Mouse (Mus musculus) ES-E14 (cell line): ENCODE data around the gene Vmn2r96. TPM values are rescaled to one million over a fixed set of nuclear protein-coding genes. Genes with fewer than 3 reads are reported as not detected.

Source experiments
- DNase-seq: peaks from one replicate; pipeline ENCODE4 v3.0.0-alpha.2; 2013; ENCODE audit warnings: low read depth, low spot score
- H3K27ac ChIP-seq: 2 replicates; pipeline ENCODE4 v1.5.1; 2012; ENCODE audit warnings: low read depth, mild to moderate bottlenecking, low read length, moderate library complexity, mixed read lengths; ENCODE audit not compliant: poor library complexity, insufficient read depth, severe bottlenecking
- H3K36me3 ChIP-seq: 2 replicates; pipeline ENCODE4 v1.6.1; 2012; ENCODE audit warnings: mild to moderate bottlenecking, low read length, moderate library complexity, mixed read lengths; ENCODE audit not compliant: control insufficient read depth, poor library complexity, insufficient read depth, severe bottlenecking
- H3K4me1 ChIP-seq, 2 experiments: fragments of 150-350 bp in 1 of 2; sonication (generic) in 1 of 2; 2 replicates each; pipeline ENCODE4 v1.6.1; 2012; ENCODE audit warnings: low read length in 2 of 2, mild to moderate bottlenecking in 1 of 2, mixed read lengths in 1 of 2; ENCODE audit not compliant: control insufficient read depth in 2 of 2, insufficient read depth in 2 of 2, poor library complexity in 1 of 2
- H3K4me3 ChIP-seq, 2 experiments: fragments of 150-350 bp in 1 of 2; sonication (generic) in 1 of 2; 2 replicates each; pipeline ENCODE4 v1.5.1; 2012; ENCODE audit warnings: low read length in 2 of 2, low read depth in 1 of 2, mild to moderate bottlenecking in 1 of 2, mixed read lengths in 1 of 2; ENCODE audit not compliant: insufficient read depth in 1 of 2, poor library complexity in 1 of 2, severe bottlenecking in 1 of 2
- H3K9ac ChIP-seq: 2 replicates; pipeline ENCODE4 v1.6.1; 2012; ENCODE audit warnings: low read depth, mild to moderate bottlenecking, low read length, mixed read lengths; ENCODE audit not compliant: poor library complexity, insufficient read depth, severe bottlenecking
- H3K9me3 ChIP-seq: fragments of 150-350 bp; sonication (generic); 2 replicates; pipeline ENCODE4 v1.6.1; 2012; ENCODE audit warnings: low read depth, mild to moderate bottlenecking, low read length; ENCODE audit not compliant: control insufficient read depth, insufficient read depth
- CHD2 ChIP-seq: IDR thresholded peaks from 2 replicates; pipeline ENCODE4 v1.6.1; 2014; ENCODE audit warnings: mild to moderate bottlenecking, low read depth, low read length, inconsistent platforms
- HCFC1 ChIP-seq: IDR thresholded peaks from 2 replicates; pipeline ENCODE4 v1.6.1; 2012; ENCODE audit warnings: low read length, inconsistent platforms, borderline replicate concordance; ENCODE audit not compliant: insufficient read depth
- MAFK ChIP-seq: IDR thresholded peaks from 2 replicates; pipeline ENCODE4 v1.6.1; 2014; ENCODE audit warnings: mild to moderate bottlenecking, low read depth, low read length, inconsistent platforms; ENCODE audit not compliant: insufficient read depth
- ZC3H11A ChIP-seq: IDR thresholded peaks from 2 replicates; pipeline ENCODE4 v1.6.1; 2012; ENCODE audit warnings: low read depth, mild to moderate bottlenecking, inconsistent platforms, low read length, borderline replicate concordance
- ZNF384 ChIP-seq: IDR thresholded peaks from 2 replicates; pipeline ENCODE4 v1.6.1; 2012; ENCODE audit warnings: low read depth, low read length, inconsistent platforms
- in situ Hi-C, 2 experiments: fragments of 600-800 bp; cut with MboI; formaldehyde crosslinking; loops; one replicate each; pipeline ENCODE4 v1.15.1; 2025; ENCODE audit warnings: low sequenced_read_pairs in 2 of 2, inconsistent platforms in 1 of 2; ENCODE audit not compliant: unreplicated experiment in 2 of 2
- total RNA-seq: library from RNA; depleted of rRNA; stranded (reverse); fragments of 300-350 nt; gene quantifications from 2 replicates; pipeline ENCODE4 v1.2.3, GENCODE M21; 2012; rRNA removed

The Vmn2r96 gene
- total RNA-seq, 1 experiment, result not detected

- TF ChIP-seq ZC3H11A, result no peak
- TF ChIP-seq ZNF384, result no peak
- no peak for TF ChIP-seq MAFK
- TF ChIP-seq CHD2, result no peak
- no peak for TF ChIP-seq HCFC1
- no peak overlapping the region for H3K4me3 ChIP-seq
- H3K4me1 ChIP-seq, result no peaks in the 10 kb centered on the region
- in situ Hi-C loops, result no loop called here
- H3K9me3 ChIP-seq, result no peaks in the 10 kb centered on the region
- no peak overlapping the region for H3K9ac ChIP-seq
- H3K27ac ChIP-seq, result no peak overlapping the region
- H3K36me3 ChIP-seq, result no peaks in the 10 kb centered on the region
- no peak for DNase-seq
Measured at GRCm38 (mm10) chr17:18626532-18626931, 53.6 kb downstream of the Vmn2r96 start.

Other genes starting within 250 kb of the Vmn2r96 start
- not detected in 2 replicates for gene Vmn2r95, start 149.1 kb upstream of the Vmn2r96 start, total RNA-seq